Mouse (Mus musculus): ENCODE measurements around the gene Grid1. TPM values are rescaled to one million over a fixed set of nuclear protein-coding genes. Genes with fewer than 3 reads are reported as not detected.

Gene Grid1
- polyA plus RNA-seq, 1 experiment from 2014 or later, result 0.28 TPM

GRCm38 (mm10) chr14:34944390-34944979 lies 124.6 kb downstream of the Grid1 start:
- H3K4me1 ChIP-seq, result no peaks in the 10 kb centered on the region
- DNase-seq (ENCODE audit: low spot score), result no peak
- 93% methylated on average over 14 of the region's 14 CpGs for WGBS
- H3K27ac ChIP-seq (replicated peaks), result no peak overlapping the region
- H3K36me3 ChIP-seq, result no peaks in the 10 kb centered on the region
- no peaks in the 10 kb centered on the region for H3K27me3 ChIP-seq (ENCODE audit: low read depth, poor library complexity, severe bottlenecking)
- no peak overlapping the region for H3K4me3 ChIP-seq
- H3K9me3 ChIP-seq (replicated peaks), result no peaks in the 10 kb centered on the region

GRCm38 (mm10) chr14:34945471-34946313 lies 125.8 kb downstream of the Grid1 start:
- Histone ChIP-seq H3K4me3 (no peak overlapping the region), H3K27ac (replicated peaks) (no peak overlapping the region), H3K9me3 (replicated peaks) (no peaks in the 10 kb centered on the region), H3K4me1 (no peaks in the 10 kb centered on the region), H3K36me3 (no peaks in the 10 kb centered on the region), H3K27me3 (ENCODE audit: low read depth, poor library complexity, severe bottlenecking) (no peaks in the 10 kb centered on the region)
- 90% methylated on average over 17 of the region's 17 CpGs for WGBS
- no peak for DNase-seq (ENCODE audit: low spot score)

GRCm38 (mm10) chr14:34946314-34946583 lies 126.3 kb downstream of the Grid1 start:
- DNase-seq (ENCODE audit: low spot score), result no peak
- 89% methylated on average over 2 of the region's 2 CpGs for WGBS
- Histone ChIP-seq H3K36me3 (no peaks in the 10 kb centered on the region), H3K4me1 (no peaks in the 10 kb centered on the region), H3K4me3 (no peak overlapping the region), H3K9me3 (replicated peaks) (no peaks in the 10 kb centered on the region), H3K27me3 (ENCODE audit: low read depth, poor library complexity, severe bottlenecking) (no peaks in the 10 kb centered on the region), H3K27ac (replicated peaks) (no peak overlapping the region)

GRCm38 (mm10) chr14:34948249-34948648 lies 128.3 kb downstream of the Grid1 start:
- H3K9me3 ChIP-seq (replicated peaks), result no peaks in the 10 kb centered on the region
- H3K27ac ChIP-seq (replicated peaks), result no peak overlapping the region
- H3K27me3 ChIP-seq (ENCODE audit: low read depth, poor library complexity, severe bottlenecking), result no peaks in the 10 kb centered on the region
- H3K4me1 ChIP-seq, result no peaks in the 10 kb centered on the region
- DNase-seq (ENCODE audit: low spot score), result no peak
- WGBS, result 90% methylated on average over 6 of the region's 6 CpGs
- no peak overlapping the region for H3K4me3 ChIP-seq
- H3K36me3 ChIP-seq, result no peaks in the 10 kb centered on the region

- 80% methylated on average over 3 of the region's 3 CpGs for WGBS
- Histone ChIP-seq H3K27me3 (ENCODE audit: low read depth, poor library complexity, severe bottlenecking) (no peaks in the 10 kb centered on the region), H3K9me3 (replicated peaks) (no peaks in the 10 kb centered on the region), H3K4me1 (no peaks in the 10 kb centered on the region), H3K36me3 (no peaks in the 10 kb centered on the region), H3K27ac (replicated peaks) (no peak overlapping the region), H3K4me3 (no peak overlapping the region)
- no peak for DNase-seq (ENCODE audit: low spot score)
These were observed 132.4 kb downstream of the Grid1 start for GRCm38 (mm10) chr14:34952311-34952710.

- no peak overlapping the region for H3K4me3 ChIP-seq
- H3K27ac ChIP-seq (replicated peaks), result no peak overlapping the region
- 91% methylated on average over 9 of the region's 9 CpGs for WGBS
- H3K9me3 ChIP-seq (replicated peaks), result no peaks in the 10 kb centered on the region
- no peaks in the 10 kb centered on the region for H3K27me3 ChIP-seq (ENCODE audit: low read depth, poor library complexity, severe bottlenecking)
- no peaks in the 10 kb centered on the region for H3K36me3 ChIP-seq
- no peaks in the 10 kb centered on the region for H3K4me1 ChIP-seq
- no peak for DNase-seq (ENCODE audit: low spot score)
These were observed 133.7 kb downstream of the Grid1 start for GRCm38 (mm10) chr14:34953566-34953965.

- 95% methylated on average over 1 of the region's 1 CpGs for WGBS
- Histone ChIP-seq H3K4me1 (peaks cover 6% of the 10 kb centered on the region; the same call in 1 of the 2 replicates), H3K27me3 (ENCODE audit: low read depth, poor library complexity, severe bottlenecking) (no peaks in the 10 kb centered on the region), H3K9me3 (replicated peaks) (no peaks in the 10 kb centered on the region), H3K4me3 (no peak overlapping the region), H3K36me3 (no peaks in the 10 kb centered on the region), H3K27ac (replicated peaks) (no peak overlapping the region)
- no peak for DNase-seq (ENCODE audit: low spot score)
These were observed 135.8 kb downstream of the Grid1 start for GRCm38 (mm10) chr14:34955689-34956088.

- H3K27ac ChIP-seq (replicated peaks), result no peak overlapping the region
- 80% methylated on average over 6 of the region's 6 CpGs for WGBS
- peaks cover 6% of the 10 kb centered on the region; the same call in 1 of the 2 replicates for H3K4me1 ChIP-seq
- H3K9me3 ChIP-seq (replicated peaks), result no peaks in the 10 kb centered on the region
- no peak for DNase-seq (ENCODE audit: low spot score)
- H3K4me3 ChIP-seq, result no peak overlapping the region
- no peaks in the 10 kb centered on the region; the same call in 1 of the 2 replicates for H3K27me3 ChIP-seq (ENCODE audit: low read depth, poor library complexity, severe bottlenecking)
- H3K36me3 ChIP-seq, result no peaks in the 10 kb centered on the region
These were observed 140.3 kb downstream of the Grid1 start for GRCm38 (mm10) chr14:34960227-34960626.

- Histone ChIP-seq H3K4me1 (peaks cover 8% of the 10 kb centered on the region), H3K36me3 (no peaks in the 10 kb centered on the region), H3K27ac (replicated peaks) (no peak overlapping the region), H3K27me3 (ENCODE audit: low read depth, poor library complexity, severe bottlenecking) (peaks cover 15% of the 10 kb centered on the region), H3K4me3 (no peak overlapping the region), H3K9me3 (replicated peaks) (no peaks in the 10 kb centered on the region)
- DNase-seq (ENCODE audit: low spot score), result no peak
- 86% methylated on average over 4 of the region's 4 CpGs for WGBS
These were observed 143.8 kb downstream of the Grid1 start for GRCm38 (mm10) chr14:34963616-34964168.

- Histone ChIP-seq H3K4me3 (no peak overlapping the region), H3K9me3 (replicated peaks) (no peaks in the 10 kb centered on the region), H3K36me3 (no peaks in the 10 kb centered on the region), H3K27ac (replicated peaks) (no peak overlapping the region), H3K4me1 (peaks cover 13% of the 10 kb centered on the region), H3K27me3 (ENCODE audit: low read depth, poor library complexity, severe bottlenecking) (peaks cover 43% of the 10 kb centered on the region)
- peak; percentile 41 for DNase-seq (ENCODE audit: low spot score)
- 29% methylated on average over 6 of the region's 6 CpGs for WGBS
These were observed 149.4 kb downstream of the Grid1 start for GRCm38 (mm10) chr14:34969102-34969819.

- peaks cover 33% of the 10 kb centered on the region for H3K27me3 ChIP-seq (ENCODE audit: low read depth, poor library complexity, severe bottlenecking)
These were observed 153.0 kb downstream of the Grid1 start for GRCm38 (mm10) chr14:34972930-34973329.

GRCm38 (mm10) chr14:34980756-34981155 lies 160.8 kb downstream of the Grid1 start:
- Histone ChIP-seq H3K4me3 (no peak overlapping the region), H3K4me1 (peaks cover 11% of the 10 kb centered on the region), H3K27me3 (ENCODE audit: low read depth, poor library complexity, severe bottlenecking) (no peaks in the 10 kb centered on the region), H3K9me3 (replicated peaks) (no peaks in the 10 kb centered on the region), H3K36me3 (no peaks in the 10 kb centered on the region), H3K27ac (replicated peaks) (no peak overlapping the region)
- WGBS, result 12% methylated on average over 2 of the region's 2 CpGs
- no peak for DNase-seq (ENCODE audit: low spot score)

More at GRCm38 (mm10) chr14:34972930-34973329, 153.0 kb downstream of the Grid1 start:
- Histone ChIP-seq H3K27ac (replicated peaks) (no peak overlapping the region), H3K4me3 (no peak overlapping the region), H3K36me3 (no peaks in the 10 kb centered on the region), H3K9me3 (replicated peaks) (no peaks in the 10 kb centered on the region), H3K4me1 (peaks cover 18% of the 10 kb centered on the region)
- 78% methylated on average over 3 of the region's 3 CpGs for WGBS
- DNase-seq (ENCODE audit: low spot score), result no peak
